Mouse (Mus musculus): ENCODE measurements around the gene Cep85l. TPM values are rescaled to one million over a fixed set of nuclear protein-coding genes. Genes with fewer than 3 reads are reported as not detected.

Gene Cep85l
- total RNA-seq, 2 experiments from 2014 or later = 30.7 to 44.0 TPM

GRCm38 (mm10) chr10:53397846-53398539 is 18.2 kb upstream of the Cep85l start:
- no peak for DNase-seq (ENCODE audit: low spot score)

- no peak for DNase-seq (ENCODE audit: low spot score)
Observed at GRCm38 (mm10) chr10:53394923-53395629, 15.3 kb upstream of the Cep85l start.

- DNase-seq (ENCODE audit: low spot score) = peak; percentile 33
Observed at GRCm38 (mm10) chr10:53388227-53388920, 8.6 kb upstream of the Cep85l start.

- no peak for DNase-seq (ENCODE audit: low spot score)
Observed at GRCm38 (mm10) chr10:53385438-53385837, 5.7 kb upstream of the Cep85l start.

DNA sequence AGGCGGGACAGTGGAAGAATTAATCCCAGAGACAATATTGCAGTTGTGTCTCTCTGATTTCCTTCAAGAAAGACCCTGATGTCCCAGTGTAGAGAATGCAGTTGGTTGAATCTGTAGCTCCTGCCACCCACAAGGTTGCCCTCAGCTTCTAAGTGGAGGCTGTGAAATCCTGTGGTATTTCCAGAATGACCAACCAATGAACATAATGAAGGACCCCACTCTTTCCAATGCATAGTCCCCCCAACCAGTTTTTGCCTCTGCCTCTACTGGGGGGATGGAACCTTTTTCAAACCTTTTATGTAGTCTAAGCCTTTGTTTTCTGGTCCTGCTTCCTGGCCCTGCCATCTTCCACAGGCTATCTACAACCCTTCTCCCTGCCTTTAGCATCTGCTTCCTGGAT is 5.1 kb upstream of the Cep85l start:
- DNase-seq (ENCODE audit: low spot score) = no peak

GRCm38 (mm10) chr10:53382696-53383365 is 3.1 kb upstream of the Cep85l start:
- peak; percentile 75 for DNase-seq (ENCODE audit: low spot score)

DNA sequence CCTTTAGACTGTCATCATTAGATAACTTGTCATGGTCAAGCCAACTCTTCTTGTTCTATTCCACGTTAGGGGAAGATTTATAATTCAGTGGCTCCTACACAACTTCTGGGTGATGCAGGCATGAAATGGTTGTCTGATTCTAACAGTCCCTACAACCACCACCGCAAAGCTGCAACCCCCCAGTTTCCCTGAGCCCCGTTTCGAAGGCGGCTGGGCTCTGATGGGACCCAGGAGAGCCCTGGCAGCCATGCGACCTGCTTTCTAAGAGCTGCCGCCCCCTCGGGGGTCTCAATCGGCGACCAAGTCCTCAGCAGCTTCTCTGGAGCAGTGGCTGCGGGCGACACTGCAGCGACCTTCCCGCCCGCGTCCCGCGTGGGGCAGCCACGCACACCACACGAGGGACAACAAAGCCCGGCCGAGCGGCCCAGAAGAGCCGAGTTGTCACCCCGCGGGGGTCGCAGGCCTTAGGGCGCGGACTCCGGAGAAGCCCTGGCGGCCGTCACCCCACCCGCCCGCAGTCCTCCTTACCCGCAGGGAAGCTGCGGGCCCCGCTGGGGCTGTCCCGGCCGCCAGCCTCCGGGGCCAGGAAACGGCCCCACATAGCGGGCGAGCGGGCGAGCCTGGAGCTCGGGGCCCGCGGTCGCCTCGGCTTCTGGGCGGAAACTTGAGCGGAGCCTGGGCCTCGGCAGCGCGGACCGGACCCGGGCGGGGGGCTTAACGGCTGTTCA is 602 bp downstream of the Cep85l start:
- DNase-seq (ENCODE audit: low spot score) = peak; percentile 41

DNA sequence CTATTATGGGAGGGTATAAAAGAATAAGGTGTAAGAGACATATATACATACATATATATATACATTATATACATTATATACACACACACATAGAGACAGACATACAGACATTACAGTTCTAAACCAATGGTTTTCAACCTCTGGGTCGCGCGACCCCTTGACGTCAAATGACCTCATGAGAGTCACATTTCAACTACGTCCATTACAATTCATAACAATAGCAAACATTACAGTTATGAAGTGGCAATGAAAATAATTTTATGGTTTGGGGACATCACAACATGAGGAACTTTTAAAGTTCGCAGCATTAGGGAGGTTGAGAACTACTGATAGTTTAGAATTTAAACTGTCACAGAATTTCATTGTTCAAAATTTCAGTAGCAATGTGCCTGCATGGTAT is 1.5 kb downstream of the Cep85l start:
- no peak for DNase-seq (ENCODE audit: low spot score)

GRCm38 (mm10) chr10:53377096-53377495 is 2.7 kb downstream of the Cep85l start:
- DNase-seq (ENCODE audit: low spot score) = no peak

DNA sequence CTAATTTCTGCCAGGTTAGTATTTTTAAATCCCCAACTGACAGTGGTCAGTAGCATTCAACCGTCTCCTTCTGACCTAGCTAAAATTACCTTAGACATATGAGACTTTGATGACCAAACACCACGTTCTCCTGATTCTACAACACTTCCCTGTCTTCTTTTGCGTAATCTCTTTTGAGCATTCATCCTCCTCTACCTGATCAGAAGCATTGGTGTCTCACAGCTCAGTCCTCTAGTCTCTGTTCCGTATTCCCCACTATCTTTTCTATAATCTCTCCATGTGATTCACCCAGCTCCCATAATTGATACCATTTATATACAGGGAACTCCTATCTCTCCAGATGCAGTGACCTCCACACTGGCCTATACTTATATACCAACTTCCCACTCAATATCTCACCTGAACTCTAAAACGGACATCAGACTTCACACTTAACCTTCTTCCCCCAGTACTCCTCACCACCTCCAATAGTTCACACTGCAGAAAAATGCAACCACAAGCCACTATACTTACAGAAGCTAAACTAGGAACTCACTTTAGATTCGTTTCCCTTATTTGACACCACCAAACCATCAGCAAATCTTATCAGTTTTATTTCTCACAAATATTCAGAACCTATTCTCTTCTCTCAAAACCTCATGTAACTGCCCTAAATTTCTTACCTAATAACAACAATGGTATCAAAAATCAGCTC is 5.7 kb downstream of the Cep85l start:
- no peak for DNase-seq (ENCODE audit: low spot score)

DNA sequence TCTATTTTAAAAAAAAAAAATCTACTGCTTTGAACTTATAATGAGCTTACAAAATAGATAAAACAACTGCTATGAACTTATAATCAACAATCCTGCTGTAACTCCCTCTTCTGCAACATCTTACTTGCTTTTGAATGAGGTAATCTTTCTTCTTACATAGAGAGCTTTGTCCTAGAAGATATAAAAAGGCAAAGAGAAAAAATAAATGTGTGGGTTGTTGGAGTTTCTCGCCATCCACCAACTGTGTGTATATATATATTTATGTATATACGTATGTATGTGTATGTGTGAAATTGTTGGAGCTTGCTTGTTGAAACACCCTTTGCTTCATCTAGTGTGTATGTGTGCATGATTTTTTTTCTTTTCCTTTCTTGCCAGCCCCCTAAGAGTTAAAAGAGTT is 12.5 kb downstream of the Cep85l start:
- no peak for DNase-seq (ENCODE audit: low spot score)

DNA sequence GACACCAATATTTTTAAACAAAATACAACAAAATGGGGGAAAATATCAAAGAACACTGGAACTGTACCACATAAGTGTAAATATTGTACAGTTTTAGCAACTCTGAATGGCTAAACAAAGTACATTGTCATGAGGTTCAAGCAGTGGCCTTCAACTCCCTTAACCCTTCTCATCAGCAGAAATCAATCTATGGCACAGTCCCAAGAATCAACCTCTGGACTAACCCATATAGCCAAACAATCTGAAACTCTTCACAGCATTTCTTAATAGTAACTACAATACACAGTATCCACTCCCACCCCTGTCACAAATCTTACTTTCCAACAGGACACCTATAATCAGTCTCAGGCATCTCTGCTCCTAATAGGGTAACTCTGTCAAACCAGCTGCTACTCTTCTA is 15.4 kb downstream of the Cep85l start:
- DNase-seq (ENCODE audit: low spot score) = no peak

DNA sequence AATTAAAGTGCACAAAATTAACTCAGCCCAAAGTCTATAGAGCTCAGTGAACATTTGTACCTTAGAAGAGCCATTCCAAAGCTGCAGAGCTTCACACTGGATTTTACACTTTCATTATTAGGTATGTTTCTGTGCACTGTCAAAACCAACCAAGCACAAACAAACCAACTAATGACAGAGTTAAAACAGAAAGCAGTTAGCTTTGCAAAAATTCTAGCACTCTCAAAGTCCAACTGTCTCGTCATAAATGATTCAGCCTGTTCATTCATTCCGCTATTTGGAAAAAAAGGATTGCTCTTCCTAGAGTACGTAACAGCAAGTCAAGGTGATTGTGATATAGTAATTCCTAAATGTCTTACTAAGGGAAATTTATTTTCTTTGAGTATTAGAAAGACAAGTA is 20.7 kb downstream of the Cep85l start:
- DNase-seq (ENCODE audit: low spot score) = no peak

DNA sequence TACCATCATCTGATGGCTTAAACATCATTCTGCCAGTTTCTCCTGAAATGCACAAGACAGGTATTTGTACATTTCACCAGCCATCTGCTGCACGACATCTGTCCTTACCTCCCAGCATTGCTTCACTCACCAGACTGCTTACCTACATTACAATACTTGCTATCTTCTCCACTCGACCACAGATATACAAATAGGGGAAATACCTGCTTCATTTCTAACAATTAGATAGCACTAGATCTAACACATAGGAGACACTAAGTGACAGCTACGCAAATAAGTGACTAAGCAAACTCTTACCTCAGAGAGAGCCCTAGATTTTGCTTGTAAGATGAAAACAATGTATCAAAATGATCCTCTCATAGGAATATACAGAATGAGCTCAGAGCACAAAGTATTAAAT is 26.1 kb downstream of the Cep85l start:
- no peak for DNase-seq (ENCODE audit: low spot score)

DNA sequence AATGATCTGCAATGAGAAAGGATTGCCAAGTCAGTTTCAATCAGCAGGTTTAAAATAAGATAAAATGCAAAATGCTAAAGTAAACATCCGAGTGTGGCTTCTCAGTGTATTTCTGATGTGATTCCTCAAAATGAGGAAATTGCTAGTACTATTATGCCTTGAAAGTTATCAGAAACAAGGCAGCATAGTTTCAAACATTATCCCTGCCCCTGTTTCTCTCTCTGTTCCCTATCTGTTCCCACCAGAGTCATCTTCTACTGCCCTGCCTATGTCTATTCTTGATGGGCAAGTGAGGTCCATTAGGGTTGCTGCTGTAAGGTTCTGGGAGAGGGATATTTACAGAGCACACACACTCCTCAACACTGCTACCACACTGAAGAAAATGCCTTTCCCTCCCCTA is 30.5 kb downstream of the Cep85l start:
- DNase-seq (ENCODE audit: low spot score) = no peak

GRCm38 (mm10) chr10:53347787-53348755 is 31.7 kb downstream of the Cep85l start:
- peak; percentile 81 for DNase-seq (ENCODE audit: low spot score)

GRCm38 (mm10) chr10:53346916-53347315 is 32.8 kb downstream of the Cep85l start:
- DNase-seq (ENCODE audit: low spot score) = no peak

DNA sequence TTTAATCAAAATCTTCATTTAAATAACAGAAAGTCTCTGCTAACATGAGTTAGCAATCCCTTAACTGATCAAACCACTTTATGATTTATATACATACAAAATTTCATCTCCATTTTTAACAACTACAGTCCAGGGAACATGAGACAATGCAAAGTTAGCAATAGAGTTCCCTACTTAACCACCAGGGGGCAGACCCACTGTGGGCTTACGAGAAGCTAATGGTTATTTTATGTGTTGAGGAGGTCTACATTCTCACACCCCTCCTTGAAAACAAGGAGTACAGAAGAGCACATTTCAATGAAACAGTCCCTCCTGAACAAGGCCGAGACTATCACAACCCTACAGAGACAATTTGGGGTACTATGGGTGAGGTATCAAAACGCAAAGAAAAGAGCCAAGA is 33.2 kb downstream of the Cep85l start:
- DNase-seq (ENCODE audit: low spot score) = peak; percentile 53

GRCm38 (mm10) chr10:53345508-53345907 is 34.2 kb downstream of the Cep85l start:
- no peak for DNase-seq (ENCODE audit: low spot score)

GRCm38 (mm10) chr10:53343865-53344264 is 35.9 kb downstream of the Cep85l start:
- DNase-seq (ENCODE audit: low spot score) = no peak
